Mouse (Mus musculus) thymus, postnatal 4 days (tissue): ENCODE results near the gene Ppcdc.

Experiments
- DNase-seq: peaks from one replicate; pipeline ENCODE4 v3.0.0; 2021

The Ppcdc gene

DNA sequence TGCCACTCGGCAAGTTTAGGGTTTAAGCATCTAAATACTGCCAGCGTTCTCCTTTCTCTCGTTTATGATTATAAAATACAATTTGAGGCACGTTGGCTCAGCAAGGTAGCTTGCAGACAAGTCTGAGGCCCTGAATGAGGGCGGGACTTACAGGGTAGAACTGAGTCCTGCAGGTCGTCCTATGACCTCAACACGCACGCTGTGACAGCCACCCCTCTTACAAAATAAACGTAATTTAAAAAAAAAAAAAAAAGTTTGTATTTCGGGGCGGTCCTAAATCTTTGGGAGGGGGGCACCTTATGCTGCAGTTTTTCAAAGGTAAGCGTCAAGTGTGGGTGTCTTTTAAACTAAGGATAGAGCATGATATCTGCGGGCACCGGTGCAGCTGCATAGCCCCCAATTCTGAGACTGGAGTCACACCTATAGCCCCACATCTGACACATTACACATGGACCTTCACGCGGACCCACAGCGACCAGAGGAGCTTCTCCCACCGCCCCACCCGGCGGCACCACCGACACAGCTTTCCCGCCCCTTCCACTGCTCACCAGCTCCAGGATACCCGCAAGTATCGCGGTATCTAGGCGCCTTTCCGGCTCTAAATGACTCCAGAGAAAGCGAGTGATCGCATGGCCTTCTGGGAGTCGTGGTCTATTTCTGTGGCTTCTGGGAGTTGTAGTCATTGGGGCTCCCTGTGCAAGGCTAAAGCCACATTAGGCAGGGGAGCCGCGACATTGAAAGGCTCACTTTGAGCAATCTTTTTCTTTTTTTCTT lies at the start of gene Ppcdc:
TSS of gene Ppcdc (minus strand) at position 603 of the 774 bp plus-strand sequence.
- DNase-seq: peak; percentile 88

DNA sequence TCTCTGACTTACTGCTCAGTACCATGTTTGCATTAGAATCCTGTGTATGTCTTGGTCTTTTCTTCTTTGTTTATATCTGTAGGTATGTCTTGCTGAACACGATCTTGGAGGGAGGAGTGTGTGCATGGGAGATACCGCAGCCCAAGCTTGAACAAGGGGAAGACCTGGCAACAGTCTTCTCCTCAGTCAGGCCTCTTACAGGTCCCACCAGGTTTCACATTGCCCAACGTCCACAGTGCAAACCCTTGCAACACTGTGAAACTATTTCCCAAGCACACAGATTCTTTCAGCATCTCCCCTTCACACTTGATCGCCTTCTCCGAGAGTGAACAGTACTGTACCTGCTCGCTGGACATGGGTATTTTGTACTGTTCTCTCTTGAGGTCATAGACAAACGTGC lies 47.9 kb upstream of the Ppcdc start:
- DNase-seq: no peak

DNA sequence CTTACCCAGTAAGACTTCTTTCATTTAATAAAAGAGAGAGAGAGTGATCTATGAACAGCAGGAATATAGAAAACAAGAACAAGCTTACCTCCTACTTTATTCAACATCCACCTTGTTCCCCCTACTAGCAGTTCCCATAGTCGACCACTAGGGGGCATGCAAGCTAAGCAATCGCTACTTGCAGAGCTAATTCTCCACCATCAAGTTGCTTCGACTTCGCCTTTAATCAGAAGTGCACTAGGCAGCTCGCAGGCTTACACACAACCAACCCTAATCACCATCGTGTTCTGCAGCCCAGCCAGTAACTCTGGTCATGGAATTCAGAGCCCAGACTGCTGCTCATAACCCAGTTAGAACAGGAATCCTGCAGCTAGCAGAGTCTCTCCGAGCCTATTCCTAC lies 45.9 kb upstream of the Ppcdc start:
- peak; percentile 87 for DNase-seq

DNA sequence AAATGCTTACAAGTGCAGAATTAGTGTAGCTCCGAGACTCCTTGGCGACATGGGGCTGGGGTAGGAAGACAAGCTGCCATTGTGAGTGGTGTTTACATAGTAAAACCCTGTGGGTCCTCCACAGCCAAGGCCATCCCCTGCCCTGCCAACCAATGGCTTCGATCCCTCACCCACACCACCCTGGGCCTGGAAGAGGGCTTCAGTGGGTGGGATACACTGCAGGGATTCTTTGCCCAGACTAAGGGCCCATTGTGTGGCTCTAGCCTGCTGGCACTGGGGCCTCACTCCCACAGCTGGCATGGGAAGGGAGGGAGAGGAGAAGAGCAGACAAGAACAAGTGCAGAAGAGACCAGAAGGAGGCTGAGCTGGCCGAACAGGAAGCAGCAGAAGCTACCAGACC lies 29.0 kb upstream of the Ppcdc start:
- DNase-seq: no peak

DNA sequence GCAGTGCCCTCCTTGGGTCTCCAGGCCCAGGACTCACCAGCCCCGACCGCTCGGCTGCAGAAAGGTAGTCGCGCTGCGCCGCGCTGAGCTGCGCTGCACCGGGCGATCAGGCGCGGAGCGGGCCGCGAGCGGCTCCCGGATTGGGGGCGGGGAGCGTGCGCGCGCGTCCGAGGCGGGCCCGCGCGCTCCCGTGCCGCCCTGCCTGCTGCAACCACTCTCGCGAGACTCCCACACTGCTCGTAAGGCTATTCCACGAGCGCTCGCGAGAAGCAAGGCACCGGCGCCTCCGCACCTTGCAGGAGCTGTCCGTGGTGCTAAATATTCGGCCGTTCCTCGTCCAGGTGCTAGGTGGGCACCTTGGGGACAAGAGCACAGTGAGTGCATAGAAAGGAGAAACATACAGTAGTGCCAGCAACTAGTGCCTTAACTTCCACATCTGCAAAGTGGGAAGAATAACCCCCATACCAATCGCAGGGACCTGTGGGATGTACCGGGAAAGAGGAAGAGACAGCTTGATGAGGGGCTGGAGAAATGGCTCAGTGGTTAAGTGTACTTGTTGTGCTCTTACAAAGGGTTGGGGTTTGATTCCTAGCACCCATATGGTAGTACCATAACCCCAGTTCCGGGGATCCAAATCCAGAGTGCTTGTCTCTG lies 28.1 kb upstream of the Ppcdc start, which contains the start of gene Scamp5:
TSS of gene Scamp5 (minus strand) at position 165 of the 654 bp plus-strand sequence.
- DNase-seq: peak; percentile 94

DNA sequence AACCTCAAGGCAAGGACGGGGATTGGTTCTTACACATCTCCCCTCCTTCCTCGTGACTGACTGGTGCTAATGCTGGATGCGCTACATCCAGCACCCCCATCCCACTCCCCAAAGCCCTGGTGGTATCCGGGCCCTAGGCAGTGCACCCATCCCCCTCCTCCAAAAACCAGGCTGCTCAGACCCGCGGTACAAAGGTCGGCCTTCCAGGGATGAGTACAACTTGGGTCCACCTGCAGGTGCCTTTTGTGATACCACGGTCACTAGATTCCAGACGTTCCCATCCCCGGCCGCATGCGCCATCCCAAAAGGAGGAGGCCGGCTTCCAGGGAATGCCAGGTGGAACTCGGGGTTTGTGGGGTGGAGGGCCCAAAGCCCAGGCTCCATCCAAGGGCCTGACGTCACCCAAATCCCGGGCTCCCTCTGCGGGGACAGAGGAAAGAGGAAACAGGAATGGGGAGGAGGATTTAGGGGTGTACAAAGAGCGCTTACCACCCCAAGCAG lies 27.4 kb upstream of the Ppcdc start:
- DNase-seq: peak; percentile 18

DNA sequence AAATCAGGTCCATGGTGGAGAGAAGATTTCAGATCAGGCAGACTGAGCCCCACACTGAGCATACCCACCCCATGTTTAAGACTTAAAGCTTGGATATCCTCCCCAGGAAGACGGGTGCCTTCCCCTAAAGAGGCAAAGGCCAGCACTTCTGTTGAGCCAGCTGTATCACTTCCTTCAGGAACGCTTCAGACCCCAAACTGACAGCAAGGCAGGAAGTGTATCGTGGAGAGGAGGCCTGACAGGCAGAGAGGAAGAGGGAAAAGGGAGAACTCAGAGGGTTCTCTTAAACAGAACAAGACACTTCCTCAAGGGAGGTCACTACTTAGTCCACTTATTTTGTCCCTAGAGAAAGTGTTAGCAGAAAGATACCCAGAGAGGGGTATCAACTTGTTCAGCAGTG lies 26.2 kb upstream of the Ppcdc start:
- no peak for DNase-seq

- no peak for DNase-seq
Measured at GRCm38 (mm10) chr9:57462866-57463265, 22.9 kb upstream of the Ppcdc start.

- peak; percentile 39 for DNase-seq
Measured at GRCm38 (mm10) chr9:57459707-57460106, 19.8 kb upstream of the Ppcdc start.

DNA sequence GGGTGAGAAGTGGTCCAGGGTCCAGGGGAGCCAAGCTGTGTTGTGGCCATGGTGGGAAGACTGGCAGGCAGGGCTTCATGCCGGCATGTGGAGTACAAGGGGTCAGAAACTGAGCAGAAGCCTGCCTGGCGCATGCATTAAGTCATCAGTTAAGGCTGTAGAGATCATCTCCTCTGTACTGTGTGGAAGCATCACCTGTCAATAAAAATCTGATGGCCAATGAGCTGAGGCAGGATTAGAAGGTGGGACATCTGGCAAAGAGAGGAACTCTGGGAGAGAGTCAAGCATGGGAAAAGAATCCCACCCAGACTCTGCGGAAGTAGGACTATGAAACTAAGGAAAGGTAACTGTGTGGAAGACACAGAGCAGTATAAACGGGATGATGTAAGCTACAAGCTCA lies 13.6 kb upstream of the Ppcdc start:
- no peak for DNase-seq

DNA sequence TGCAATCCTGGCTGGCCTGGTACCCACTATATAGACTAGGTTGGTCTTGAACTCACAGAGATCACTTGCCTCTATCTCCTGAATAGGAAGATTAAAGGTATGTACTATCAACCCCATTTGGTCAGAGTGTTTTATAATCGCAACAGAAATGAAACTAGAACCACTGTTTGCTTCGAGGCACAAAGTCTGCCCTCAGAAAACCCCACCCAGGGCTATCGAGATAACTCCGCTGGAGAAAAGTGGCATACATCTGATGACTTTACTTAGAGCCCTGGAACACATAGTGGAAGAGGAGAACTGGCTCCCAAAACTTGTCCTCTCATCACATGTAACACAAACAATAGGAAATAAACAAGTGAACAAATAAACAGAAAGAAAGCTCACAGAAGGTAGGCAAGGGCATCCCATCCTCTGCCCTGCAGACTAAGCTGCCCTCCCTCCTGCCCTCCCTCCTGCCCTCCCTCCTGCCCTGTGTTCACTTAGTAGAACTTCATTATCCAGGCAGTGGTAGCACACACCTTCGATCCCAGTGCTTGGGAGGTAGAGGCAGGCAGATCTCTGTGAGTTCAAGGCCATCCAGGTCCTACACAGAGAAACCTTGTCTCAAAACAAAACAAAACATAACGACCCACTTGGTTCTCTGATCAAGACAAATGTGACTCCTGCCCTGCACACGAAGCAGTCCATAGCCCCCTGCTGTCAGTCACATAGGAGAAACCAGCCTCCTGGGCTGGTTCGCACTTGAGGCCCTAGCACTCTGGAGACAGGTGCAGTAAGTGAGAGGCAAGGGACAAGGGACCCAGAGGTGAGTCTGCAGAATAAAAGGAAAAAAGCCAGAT lies 12.9 kb upstream of the Ppcdc start:
- no peak for DNase-seq

DNA sequence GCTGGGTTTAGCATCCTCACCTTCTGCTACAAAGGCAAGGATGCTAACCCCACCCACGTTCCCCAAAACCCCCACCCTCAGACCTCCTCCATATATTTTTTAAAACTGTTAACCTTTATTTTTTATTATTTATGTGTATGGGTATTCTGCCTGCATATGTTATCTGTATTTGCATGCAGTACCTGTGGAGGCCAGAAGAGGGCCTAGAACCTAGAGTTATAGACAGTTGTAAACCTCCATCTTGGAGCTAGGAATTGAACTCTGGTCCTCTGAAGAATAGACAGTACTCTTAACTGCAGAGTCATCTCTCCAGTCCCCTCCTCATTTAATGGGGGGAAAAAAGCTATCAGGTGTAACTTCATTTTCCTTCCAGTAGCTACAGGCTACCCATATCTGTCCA lies 9.8 kb upstream of the Ppcdc start:
- peak; percentile 63 for DNase-seq

GRCm38 (mm10) chr9:57440620-57441019 lies 696 bp upstream of the Ppcdc start:
- DNase-seq: no peak

- DNase-seq: peak; percentile 28
Measured at GRCm38 (mm10) chr9:57439083-57439482, 841 bp downstream of the Ppcdc start.

DNA sequence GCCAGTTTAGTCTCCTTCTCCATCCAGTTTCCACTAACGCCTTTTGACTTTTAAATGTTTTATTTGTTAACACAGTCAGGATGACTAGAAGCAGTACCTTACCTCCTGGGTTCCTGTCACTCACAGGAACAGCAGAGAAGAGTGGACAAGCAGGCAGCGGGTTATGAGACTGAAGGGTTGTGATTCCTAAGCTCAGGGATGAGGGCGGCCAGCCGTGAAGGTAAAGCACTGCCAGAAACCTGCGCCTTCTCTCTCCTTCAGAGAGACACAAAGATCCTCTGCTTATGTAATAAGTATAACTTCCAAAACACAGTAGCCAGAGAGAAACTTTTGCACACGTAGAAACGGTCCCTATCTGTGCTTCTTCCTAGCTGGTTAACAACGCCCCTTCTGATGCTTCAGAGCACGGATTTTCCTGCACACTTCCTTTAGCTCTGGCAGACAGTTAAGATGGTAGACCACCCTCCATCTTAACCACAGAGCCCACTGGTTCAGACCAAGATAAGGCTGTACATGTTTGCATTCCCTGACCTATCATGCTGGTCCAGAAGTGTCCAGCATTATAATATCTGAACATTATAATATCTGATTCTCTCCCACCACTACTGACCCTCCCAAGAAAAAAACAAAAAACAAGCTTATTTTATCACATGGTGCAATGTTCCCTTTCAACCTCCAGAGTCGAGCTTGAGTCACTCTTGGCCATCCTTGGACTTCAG lies 1.9 kb downstream of the Ppcdc start:
- DNase-seq: no peak

DNA sequence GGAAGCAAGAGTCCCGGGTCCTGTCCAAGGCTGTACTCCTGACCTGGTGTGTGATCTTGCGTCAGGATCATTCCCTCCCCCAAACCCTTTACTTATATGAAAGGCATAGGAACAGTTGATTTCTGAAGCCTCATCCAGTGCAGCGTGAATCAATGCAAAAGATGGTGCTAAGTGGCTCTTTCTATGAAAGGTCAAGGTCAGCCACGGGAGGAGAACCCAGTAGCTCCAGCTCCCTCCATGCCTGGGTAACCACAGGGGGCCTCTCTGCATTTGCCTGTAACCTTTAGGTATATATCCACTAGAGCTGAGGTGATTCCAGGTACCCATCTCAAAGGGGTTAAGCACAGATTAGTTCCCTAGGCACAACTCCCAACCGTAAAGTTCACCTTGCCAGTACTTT lies 3.8 kb downstream of the Ppcdc start:
- DNase-seq: no peak

DNA sequence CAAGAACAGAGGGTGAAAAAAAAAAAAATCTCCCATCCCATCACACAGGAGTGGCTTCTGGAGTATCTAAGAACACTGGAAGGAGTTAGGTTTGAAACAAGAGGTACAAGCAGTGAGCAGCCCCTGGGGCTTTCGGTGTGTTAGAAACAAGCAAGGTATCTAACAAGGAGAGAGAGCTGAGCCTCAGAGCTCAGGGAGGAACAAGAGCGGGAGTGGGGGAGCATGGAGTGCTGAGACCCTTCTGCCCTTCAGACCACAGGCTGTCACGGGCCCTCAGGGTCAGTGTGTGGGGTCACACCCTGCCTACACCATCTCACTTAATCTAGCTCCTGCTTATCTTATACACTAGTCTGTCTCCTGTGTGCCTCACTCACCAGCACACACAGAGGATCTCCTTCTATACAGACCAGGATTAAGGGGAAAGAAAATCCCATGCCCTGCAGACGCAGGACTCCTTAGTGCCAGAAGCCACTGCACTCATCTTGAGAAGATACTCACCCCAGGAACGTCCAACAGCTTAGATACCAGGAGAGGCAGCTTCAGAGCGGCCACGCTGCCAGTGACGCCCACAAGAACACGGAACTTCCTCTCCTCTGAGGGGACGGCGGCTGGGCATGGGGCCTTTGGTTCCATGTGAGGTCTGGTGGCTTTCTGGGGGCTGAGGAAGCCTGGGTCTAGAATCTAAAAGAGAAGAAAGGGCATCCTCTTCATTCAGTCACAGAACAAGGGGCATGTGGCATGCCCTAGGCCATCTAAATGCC lies 5.3 kb downstream of the Ppcdc start:
- DNase-seq: no peak

DNA sequence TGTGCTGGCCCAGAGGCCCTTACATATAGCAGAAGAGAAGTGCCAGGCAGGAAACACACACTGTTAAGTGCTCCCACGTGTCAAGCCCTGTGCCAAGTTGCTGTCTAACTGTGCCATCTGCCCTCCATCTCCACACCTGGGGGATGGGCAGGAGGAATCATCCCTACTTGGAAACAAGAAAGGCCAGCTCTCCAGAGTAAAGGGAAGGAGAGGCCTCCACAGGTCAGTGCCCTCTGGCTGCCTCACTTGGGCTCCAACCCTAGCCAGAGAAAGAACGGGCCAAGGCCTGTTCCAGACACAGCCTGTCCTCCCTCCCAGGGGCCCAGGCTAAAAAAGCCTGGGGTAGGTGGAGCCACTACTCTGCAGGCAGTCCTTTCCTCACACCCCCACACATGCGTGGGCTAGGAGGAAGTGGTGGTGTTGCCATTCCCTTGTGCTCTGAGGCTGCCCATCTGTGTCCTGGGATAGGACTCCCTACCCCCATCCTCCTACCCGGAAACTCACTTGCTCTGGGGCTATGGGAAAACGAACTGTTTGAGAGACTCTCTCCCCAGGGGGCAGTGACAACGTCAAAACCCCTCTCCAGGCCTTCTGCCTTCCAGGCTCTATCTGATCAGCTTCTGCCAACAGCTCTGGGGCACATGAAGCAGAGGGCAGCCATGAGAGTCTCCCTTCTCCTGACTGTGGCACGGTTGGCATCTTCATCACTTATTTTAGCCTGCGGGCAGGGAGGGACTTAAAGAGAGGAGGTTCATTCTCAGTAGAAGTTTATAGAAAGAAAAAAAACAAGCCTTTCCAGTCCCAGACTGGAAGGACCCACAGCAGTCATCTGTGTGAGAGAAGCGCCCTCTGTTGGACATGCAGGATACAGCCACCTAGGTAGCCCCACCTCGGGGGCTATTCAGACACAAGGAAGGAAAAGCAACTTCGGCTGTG lies 6.6 kb downstream of the Ppcdc start:
- peak; percentile 91 for DNase-seq

DNA sequence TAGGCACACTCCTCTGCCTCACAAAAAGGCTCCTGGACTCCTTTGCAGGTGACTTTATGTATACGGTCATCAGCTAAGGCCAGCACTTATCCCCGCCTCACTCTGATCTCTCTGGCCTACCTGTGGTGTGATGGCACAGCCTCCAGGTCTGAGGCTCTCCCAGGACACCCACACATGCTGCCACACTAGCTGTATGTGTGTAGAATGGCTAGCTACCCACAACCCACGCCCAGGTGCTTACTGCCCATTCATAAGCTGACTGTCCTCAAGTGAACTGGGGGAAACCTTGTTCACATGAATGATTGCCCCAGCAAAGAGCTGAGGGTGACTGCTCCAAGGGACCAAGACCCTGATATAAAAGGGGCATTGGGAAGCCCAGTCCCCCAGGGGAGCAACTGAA lies 7.4 kb downstream of the Ppcdc start:
- no peak for DNase-seq

- DNase-seq: no peak
Measured at GRCm38 (mm10) chr9:57431202-57431601, 8.7 kb downstream of the Ppcdc start.

DNA sequence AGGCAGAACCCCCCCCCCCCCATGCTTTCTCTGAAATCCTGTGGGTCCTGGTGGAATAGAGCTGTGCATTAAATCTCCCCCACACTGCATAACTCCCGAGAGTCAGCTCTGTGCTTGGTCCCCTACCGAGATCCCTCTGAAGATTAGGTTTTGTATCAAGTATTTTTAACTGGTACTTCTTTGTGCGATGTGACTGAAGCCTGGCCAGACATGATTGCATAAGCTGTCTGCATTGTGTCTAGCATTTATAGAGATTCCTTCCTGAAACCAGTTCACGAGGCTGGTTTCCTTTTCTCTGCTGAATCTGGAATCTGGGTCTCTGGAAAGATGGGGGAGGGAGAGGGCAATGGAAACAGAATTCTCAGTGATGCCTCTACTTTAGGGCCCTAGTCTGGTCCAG lies 11.5 kb downstream of the Ppcdc start:
- no peak for DNase-seq
